Mouse (Mus musculus) 3T3-L1 (cell line): ENCODE measurements around the gene Igfals.
A peak's percentile ranks its signal among the peaks of the same experiment; 100 is the strongest.

Experiments used
- DNase-seq: peaks from one replicate; pipeline ENCODE4 v3.0.0-alpha.2; 2015; ENCODE audit warnings: low read depth, low spot score

Gene Igfals

GRCm38 (mm10) chr17:24894061-24894994 is 28.5 kb downstream of the Igfals start:
- peak; percentile 52 for DNase-seq

DNA sequence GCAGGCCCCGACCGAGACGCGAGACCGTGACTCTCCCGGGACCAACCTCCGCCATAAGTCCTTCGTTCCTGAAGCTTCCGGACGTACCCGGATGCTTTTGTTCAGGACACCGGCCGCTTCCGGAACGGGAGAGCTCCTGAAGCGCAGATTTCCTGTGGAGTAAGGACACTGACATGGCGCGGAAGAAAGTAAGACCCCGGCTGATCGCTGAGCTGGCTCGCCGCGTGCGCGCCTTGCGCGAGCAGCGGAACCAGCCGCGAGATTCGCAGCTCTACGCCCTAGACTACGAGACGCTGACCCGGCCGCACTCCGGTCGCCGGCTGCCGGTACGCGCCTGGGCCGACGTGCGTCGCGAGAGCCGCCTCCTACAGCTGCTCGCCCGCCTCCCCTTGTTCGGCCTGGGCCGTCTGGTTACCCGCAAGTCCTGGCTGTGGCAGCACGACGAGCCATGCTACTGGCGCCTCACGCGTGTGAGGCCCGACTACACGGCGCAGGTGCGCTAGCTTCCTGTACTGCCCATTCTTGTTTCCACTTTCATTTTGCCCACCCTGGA is 29.3 kb downstream of the Igfals start, which contains the start of the genes Eme2 and Mrps34:
Gene Eme2 (minus strand): TSS at position 93 of the 553 bp plus-strand sequence.
Gene Mrps34 (plus strand): TSS at position 122 of the 553 bp plus-strand sequence.
- DNase-seq = peak; percentile 92

- DNase-seq = no peak
These were observed 29.9 kb downstream of the Igfals start for GRCm38 (mm10) chr17:24895571-24896240.

GRCm38 (mm10) chr17:24896241-24896992 is 30.6 kb downstream of the Igfals start, which contains the start of gene Nme3:
TSS of gene Nme3 (plus strand) at chr17:24896500.
- DNase-seq = peak; percentile 82

GRCm38 (mm10) chr17:24896993-24897269 is 31.1 kb downstream of the Igfals start:
- no peak for DNase-seq

DNA sequence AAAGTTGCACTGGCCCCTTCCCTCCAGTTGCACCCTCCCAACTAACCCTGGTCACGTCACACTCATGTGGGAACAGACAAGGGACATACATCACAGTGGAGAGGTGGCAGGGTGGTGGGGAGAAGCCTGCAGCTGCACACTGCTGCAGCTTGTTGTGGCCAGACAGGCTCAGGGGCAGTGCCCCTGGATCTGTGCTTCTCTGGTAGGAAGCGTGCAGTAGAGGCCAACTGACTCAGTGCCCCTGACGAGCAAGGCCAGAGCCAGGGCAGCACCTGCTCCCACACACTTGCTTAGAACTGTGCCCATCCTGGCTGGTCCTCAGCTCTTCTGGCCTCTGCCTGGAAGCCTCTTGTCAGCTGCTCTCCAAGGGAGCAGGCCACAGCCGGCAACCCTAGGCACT is 31.8 kb downstream of the Igfals start:
- no peak for DNase-seq

- DNase-seq = no peak
These were observed 32.5 kb downstream of the Igfals start for GRCm38 (mm10) chr17:24898041-24898854.

DNA sequence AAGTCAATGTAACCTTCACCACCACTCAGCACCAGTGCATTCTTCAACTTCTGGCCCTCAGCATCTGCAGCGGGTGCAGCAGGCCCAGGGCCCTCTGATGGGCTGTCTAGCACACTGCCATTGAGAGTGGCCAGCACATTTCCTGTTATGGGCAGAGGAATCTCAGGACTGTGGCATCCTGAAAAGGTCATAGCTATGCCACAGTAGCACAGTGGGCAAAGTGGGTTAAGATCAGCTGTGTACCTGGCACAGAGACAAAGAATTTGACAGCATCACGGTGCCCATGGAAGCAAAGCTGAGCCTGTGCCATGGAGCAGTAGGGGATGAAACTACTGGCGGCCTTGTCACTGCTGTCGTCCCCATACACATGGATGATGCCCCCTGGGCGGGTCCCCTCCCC is 33.4 kb downstream of the Igfals start:
- DNase-seq = no peak

GRCm38 (mm10) chr17:24900014-24900413 is 34.2 kb downstream of the Igfals start:
- no peak for DNase-seq

DNA sequence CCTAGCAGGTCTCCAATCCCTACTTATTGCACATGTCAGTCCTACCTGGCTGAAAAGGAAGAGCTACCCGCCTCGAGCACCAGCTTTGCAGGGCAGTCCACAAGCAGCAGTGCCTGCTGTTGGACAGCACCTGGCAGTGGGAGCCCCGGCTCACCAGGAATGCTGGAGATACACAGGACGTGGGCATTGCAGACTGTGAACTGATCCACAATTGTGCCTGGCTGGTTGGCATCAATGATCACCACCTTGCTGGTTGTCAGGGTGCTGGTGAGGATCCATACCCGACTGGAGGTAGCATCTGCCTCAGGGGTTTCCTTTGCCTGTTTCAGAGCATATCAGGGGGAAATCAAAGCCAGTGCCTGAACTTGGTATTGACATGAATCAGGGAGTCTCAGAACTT is 36.3 kb downstream of the Igfals start:
- DNase-seq = no peak

DNA sequence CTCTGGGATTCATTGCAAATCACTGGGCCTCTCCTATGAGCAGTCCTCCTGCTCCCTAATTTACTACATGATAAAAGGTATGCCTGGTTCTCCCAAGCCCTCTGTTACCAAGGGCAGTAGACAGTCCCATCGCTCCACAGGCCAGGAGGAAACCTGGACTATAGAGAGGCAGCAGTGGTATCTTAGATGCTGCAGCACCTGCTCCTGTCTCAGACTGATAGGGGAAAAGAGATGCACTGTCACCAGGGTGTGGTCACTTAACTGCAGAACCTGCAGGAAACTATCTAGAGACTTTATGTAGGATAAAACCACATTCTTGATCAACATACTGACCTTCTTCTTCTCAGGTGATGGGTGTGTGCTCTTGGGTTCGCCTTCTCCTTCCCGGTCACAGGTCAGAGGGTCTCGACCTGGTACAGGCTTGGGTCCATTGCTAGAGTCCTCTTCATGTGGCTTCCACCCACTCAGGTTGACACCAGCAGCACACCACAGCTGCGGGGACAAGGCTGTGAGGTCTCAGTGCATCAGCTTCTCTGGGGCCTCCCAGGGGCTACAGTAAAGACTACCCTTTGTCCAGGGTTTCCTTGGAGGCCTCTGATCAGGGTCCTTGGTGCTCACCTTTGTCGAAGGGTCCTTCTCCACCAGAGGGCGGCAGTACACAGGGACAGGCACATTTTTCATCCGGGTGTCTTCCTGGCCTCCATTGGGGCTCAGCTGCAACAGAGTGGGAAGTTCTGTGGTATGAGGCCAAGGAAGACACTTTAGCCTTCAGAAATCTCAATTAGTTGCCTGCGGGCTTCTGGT is 37.1 kb downstream of the Igfals start:
- peak; percentile 71 for DNase-seq

DNA sequence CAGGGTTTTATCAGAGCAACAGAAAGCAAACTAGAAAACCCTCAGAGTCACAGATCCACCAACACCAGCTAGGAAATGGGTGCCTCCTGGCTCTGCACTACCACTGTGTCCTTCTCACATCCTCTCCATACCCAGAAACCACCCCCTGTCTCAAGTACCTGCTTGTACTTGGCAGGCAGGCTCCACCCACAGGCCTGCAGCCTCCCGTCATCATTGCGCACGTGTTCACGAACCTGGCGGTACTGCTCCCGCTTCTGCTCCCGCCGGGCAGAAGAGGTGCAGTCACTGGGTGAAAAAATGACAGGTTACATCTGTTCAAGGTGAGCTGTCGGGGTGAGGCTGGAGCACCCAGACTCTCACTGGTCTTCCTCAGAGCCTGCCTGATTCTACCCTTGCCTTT is 38.0 kb downstream of the Igfals start:
- DNase-seq = no peak

DNA sequence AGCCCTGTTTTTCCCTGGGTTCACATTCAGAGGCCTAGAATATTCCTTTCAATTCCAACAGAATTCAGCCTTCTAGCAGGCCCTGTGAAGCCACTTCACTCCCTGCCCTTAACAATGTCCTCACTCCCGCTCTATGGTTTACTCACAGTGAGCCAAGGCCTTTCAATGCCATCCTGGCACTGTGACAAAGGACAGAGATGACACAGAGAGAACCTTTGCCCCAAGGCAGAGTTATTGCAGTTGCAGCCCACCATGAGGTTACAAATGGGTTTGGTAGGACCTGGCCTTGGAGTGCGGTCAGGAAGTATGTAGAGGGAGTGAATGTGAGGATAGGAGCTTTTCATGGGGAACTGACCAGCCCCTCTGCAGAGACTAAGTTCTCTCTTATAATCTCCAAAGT is 41.8 kb downstream of the Igfals start:
- DNase-seq = no peak

DNA sequence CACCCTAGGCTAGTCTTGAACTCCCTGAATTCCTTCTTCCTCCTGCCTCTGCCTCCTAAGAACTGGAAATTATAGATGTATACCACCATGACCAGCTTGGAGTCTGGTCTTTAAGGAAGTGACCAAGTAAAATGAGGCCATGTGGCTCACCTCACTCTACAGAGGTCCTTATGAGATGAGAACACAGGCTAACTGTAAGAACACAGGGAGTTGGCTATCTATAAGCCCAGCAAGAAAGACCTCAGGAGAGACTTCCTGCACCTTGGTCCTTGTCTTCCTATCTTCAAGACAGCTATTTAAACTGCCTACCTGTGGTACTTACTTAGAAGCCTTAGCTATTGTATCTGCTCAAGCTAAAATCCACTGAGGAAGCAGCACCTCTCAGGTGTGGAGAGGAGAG is 48.2 kb downstream of the Igfals start:
- DNase-seq = no peak

GRCm38 (mm10) chr17:24923246-24923645 is 57.4 kb downstream of the Igfals start:
- no peak for DNase-seq

- peak; percentile 94 for DNase-seq
These were observed 63.7 kb downstream of the Igfals start for GRCm38 (mm10) chr17:24929506-24929905.
